Mouse (Mus musculus) ES-Bruce4 (cell line): Measurements from ENCODE around the gene Dync2li1.

Experiments used
- EP300 ChIP-seq: IDR thresholded peaks from 2 replicates; pipeline ENCODE4 v1.6.1; 2011; ENCODE audit warnings: low read depth, low read length; ENCODE audit not compliant: insufficient read depth
- POLR2A ChIP-seq: IDR thresholded peaks from one replicate; pipeline ENCODE4 v1.8.1; 2011; ENCODE audit warnings: low read length; ENCODE audit not compliant: insufficient read depth

DNA sequence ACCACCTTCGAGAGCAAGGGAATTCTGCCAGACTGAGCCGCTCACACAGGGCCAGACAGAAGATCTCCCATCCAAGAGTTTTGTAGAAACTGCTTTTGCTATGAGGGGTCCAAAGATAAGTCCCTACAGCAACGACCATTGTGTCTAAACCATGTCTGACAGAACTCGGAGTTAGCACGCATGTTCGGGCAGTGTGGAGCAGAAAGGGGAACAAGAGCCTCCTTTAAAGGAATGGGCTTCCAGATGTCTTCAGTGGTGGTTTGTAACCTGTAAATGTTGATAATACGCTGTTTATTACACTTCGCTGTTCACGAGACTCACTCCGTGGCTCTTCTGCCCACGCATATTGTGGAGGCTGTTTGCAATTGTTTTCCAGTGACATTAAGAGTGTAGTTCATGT is 51.3 kb downstream of the Dync2li1 start:
- TF ChIP-seq POLR2A (no peak), EP300 (no peak)
